Mouse (Mus musculus): ENCODE results near the gene Slc30a6. TPM values are rescaled to one million over a fixed set of nuclear protein-coding genes. Genes with fewer than 3 reads are reported as not detected.
A peak's percentile ranks its signal among the peaks of the same experiment; 100 is the strongest.

Slc30a6 gene
- 40.0 and 42.6 TPM in 2 replicates for polyA plus RNA-seq (2014; fragmentation: Nextera tagmentation; extraction: Ambion mirVana)

GRCm38 (mm10) chr17:74395383-74396065 lies at the start of gene Slc30a6:
TSS of gene Slc30a6 (plus strand) at chr17:74395608.
- DNase-seq (peak; percentile 98), ATAC-seq (ENCODE audit: insufficient read depth) (peak; percentile 99)
- Histone ChIP-seq H3K36me3 (ENCODE audit: insufficient read depth) (0 out of 2 replicates have a peak, but pooled peaks cover 2% of the 10 kb centered on the region), H3K4me2 (peak within 1 kb of the TSS; percentile 79), H3K9ac (peak within 1 kb of the TSS; percentile 96), H3K27ac (ENCODE audit: low read depth) (peak within 1 kb of the TSS; percentile 88), H3K27me3 (ENCODE audit: insufficient read depth, low read length) (no peaks in the 10 kb centered on the region), H3K4me1 (ENCODE audit: insufficient read depth) (peaks cover 5% of the 10 kb centered on the region; the same call in 1 of the 2 replicates), H3K9me3 (ENCODE audit: low read depth, low read length) (no peaks in the 10 kb centered on the region), H3K4me3 (ENCODE audit: low read depth, low read length) (peak within 1 kb of the TSS; percentile 96)
- no peak for TF ChIP-seq CTCF (IDR thresholded peaks at IDR 0.05; ENCODE audit: low read depth)
- WGBS = under 1% methylated on average over 41 of the region's 41 CpGs

- Histone ChIP-seq H3K27ac (ENCODE audit: low read depth) (no peak overlapping the region), H3K27me3 (ENCODE audit: insufficient read depth, low read length) (no peaks in the 10 kb centered on the region), H3K9ac (no peak overlapping the region), H3K36me3 (ENCODE audit: insufficient read depth) (peaks cover 40% of the 10 kb centered on the region), H3K9me3 (ENCODE audit: low read depth, low read length) (no peaks in the 10 kb centered on the region), H3K4me1 (ENCODE audit: insufficient read depth) (no peaks in the 10 kb centered on the region), H3K4me2 (no peak overlapping the region), H3K4me3 (ENCODE audit: low read depth, low read length) (no peak overlapping the region)
- TF ChIP-seq CTCF (IDR thresholded peaks at IDR 0.05; ENCODE audit: low read depth) = no peak
- ATAC-seq (ENCODE audit: insufficient read depth) = no peak
- DNase-seq = no peak
- 90% methylated on average over 1 of the region's 1 CpGs for WGBS
These were observed 31.8 kb upstream of the Slc30a6 start for GRCm38 (mm10) chr17:74363592-74363991.

- Histone ChIP-seq H3K27me3 (ENCODE audit: insufficient read depth, low read length) (no peaks in the 10 kb centered on the region), H3K9me3 (ENCODE audit: low read depth, low read length) (no peaks in the 10 kb centered on the region), H3K4me2 (no peak overlapping the region), H3K4me1 (ENCODE audit: insufficient read depth) (no peaks in the 10 kb centered on the region), H3K4me3 (ENCODE audit: low read depth, low read length) (no peak overlapping the region), H3K9ac (no peak overlapping the region), H3K27ac (ENCODE audit: low read depth) (no peak overlapping the region), H3K36me3 (ENCODE audit: insufficient read depth) (peaks cover 56% of the 10 kb centered on the region)
- ATAC-seq (ENCODE audit: insufficient read depth) = no peak
- DNase-seq = no peak
- no peak for TF ChIP-seq CTCF (IDR thresholded peaks at IDR 0.05; ENCODE audit: low read depth)
- WGBS = 78% methylated on average over 1 of the region's 1 CpGs
These were observed 18.5 kb upstream of the Slc30a6 start for GRCm38 (mm10) chr17:74376916-74377315.

GRCm38 (mm10) chr17:74386657-74387056 lies 8.8 kb upstream of the Slc30a6 start:
- Histone ChIP-seq H3K4me2 (no peak overlapping the region), H3K4me3 (ENCODE audit: low read depth, low read length) (no peak overlapping the region), H3K27ac (ENCODE audit: low read depth) (no peak overlapping the region), H3K9me3 (ENCODE audit: low read depth, low read length) (no peaks in the 10 kb centered on the region), H3K9ac (no peak overlapping the region), H3K36me3 (ENCODE audit: insufficient read depth) (peaks cover 48% of the 10 kb centered on the region), H3K4me1 (ENCODE audit: insufficient read depth) (no peaks in the 10 kb centered on the region), H3K27me3 (ENCODE audit: insufficient read depth, low read length) (no peaks in the 10 kb centered on the region)
- ATAC-seq (ENCODE audit: insufficient read depth) (no peak), DNase-seq (no peak)
- no peak for TF ChIP-seq CTCF (IDR thresholded peaks at IDR 0.05; ENCODE audit: low read depth)

GRCm38 (mm10) chr17:74389847-74390246 lies 5.6 kb upstream of the Slc30a6 start:
- H3K36me3 ChIP-seq (ENCODE audit: insufficient read depth) = peaks cover 30% of the 10 kb centered on the region; the same call in 1 of the 2 replicates
- no peaks in the 10 kb centered on the region for H3K4me1 ChIP-seq (ENCODE audit: insufficient read depth)
- H3K9me3 ChIP-seq (ENCODE audit: low read depth, low read length) = no peaks in the 10 kb centered on the region
- H3K4me2 ChIP-seq = no peak overlapping the region
- no peaks in the 10 kb centered on the region for H3K27me3 ChIP-seq (ENCODE audit: insufficient read depth, low read length)
- H3K4me3 ChIP-seq (ENCODE audit: low read depth, low read length) = no peak overlapping the region
- H3K27ac ChIP-seq (ENCODE audit: low read depth) = no peak overlapping the region
- 76% methylated on average over 3 of the region's 3 CpGs for WGBS
- 0 out of 2 replicates have a peak, but pooled peaks have one; percentile 10 for TF ChIP-seq CTCF (IDR thresholded peaks at IDR 0.05; ENCODE audit: low read depth)
- no peak overlapping the region for H3K9ac ChIP-seq
- DNase-seq = no peak
- ATAC-seq (ENCODE audit: insufficient read depth) = no peak

GRCm38 (mm10) chr17:74394381-74394780 lies 1.0 kb upstream of the Slc30a6 start:
- H3K4me3 ChIP-seq (ENCODE audit: low read depth, low read length) = peak overlapping the region; percentile 96; the same call in 1 of the 2 replicates
- H3K36me3 ChIP-seq (ENCODE audit: insufficient read depth) = 0 out of 2 replicates have a peak, but pooled peaks cover 5% of the 10 kb centered on the region
- no peak for TF ChIP-seq CTCF (IDR thresholded peaks at IDR 0.05; ENCODE audit: low read depth)
- peak overlapping the region; percentile 79 for H3K4me2 ChIP-seq
- no peak overlapping the region for H3K27ac ChIP-seq (ENCODE audit: low read depth)
- H3K4me1 ChIP-seq (ENCODE audit: insufficient read depth) = peaks cover 5% of the 10 kb centered on the region; the same call in 1 of the 2 replicates
- H3K9ac ChIP-seq = no peak overlapping the region
- no peaks in the 10 kb centered on the region for H3K27me3 ChIP-seq (ENCODE audit: insufficient read depth, low read length)
- H3K9me3 ChIP-seq (ENCODE audit: low read depth, low read length) = no peaks in the 10 kb centered on the region
- DNase-seq = no peak
- WGBS = 69% methylated on average over 2 of the region's 2 CpGs
- ATAC-seq (ENCODE audit: insufficient read depth) = no peak

GRCm38 (mm10) chr17:74394855-74395254 lies 553 bp upstream of the Slc30a6 start:
- peak; percentile 41 for ATAC-seq (ENCODE audit: insufficient read depth)
- TF ChIP-seq CTCF (IDR thresholded peaks at IDR 0.05; ENCODE audit: low read depth) = no peak
- H3K27me3 ChIP-seq (ENCODE audit: insufficient read depth, low read length) = no peaks in the 10 kb centered on the region
- H3K9me3 ChIP-seq (ENCODE audit: low read depth, low read length) = no peaks in the 10 kb centered on the region
- H3K4me2 ChIP-seq = peak overlapping the region; percentile 79
- 25% methylated on average over 16 of the region's 16 CpGs for WGBS
- peaks cover 5% of the 10 kb centered on the region; the same call in 1 of the 2 replicates for H3K4me1 ChIP-seq (ENCODE audit: insufficient read depth)
- H3K36me3 ChIP-seq (ENCODE audit: insufficient read depth) = 0 out of 2 replicates have a peak, but pooled peaks cover 4% of the 10 kb centered on the region
- peak overlapping the region; percentile 96 for H3K4me3 ChIP-seq (ENCODE audit: low read depth, low read length)
- H3K27ac ChIP-seq (ENCODE audit: low read depth) = no peak overlapping the region
- peak overlapping the region; percentile 46 for H3K9ac ChIP-seq
- DNase-seq = no peak

All from lung, embryonic 14.5 days (tissue).